Mouse (Mus musculus): ENCODE measurements at regions not wholly inside any gene's neighbourhood (a gene's known extent, or its start where the extent isn't known, plus 50 kb on each side); places are given as distances from the start of the nearest gene placed in this dataset.

DNA sequence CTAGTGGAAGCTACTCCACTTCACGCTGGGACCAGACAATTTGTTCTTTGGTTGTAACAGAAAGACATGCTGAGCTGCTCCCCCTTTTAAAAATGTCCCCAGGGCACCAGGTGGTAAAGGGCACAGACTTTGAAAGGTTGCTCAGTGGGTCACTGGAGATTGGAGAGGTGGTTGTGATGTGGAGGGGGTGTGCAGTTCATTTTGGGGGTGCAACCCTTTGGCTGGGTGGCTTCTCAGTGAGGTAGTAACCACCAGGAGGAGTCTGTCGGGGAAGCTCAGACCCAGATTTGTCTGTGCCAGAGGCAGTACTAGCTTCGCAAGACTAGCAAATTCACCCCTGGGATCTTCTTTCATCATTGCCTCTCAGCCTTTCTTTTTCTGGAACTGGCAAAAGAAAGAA lies 189.0 kb upstream of the Krr1 start:
- DNase-seq (ENCODE audit: low read depth, low spot score): no peak

DNA sequence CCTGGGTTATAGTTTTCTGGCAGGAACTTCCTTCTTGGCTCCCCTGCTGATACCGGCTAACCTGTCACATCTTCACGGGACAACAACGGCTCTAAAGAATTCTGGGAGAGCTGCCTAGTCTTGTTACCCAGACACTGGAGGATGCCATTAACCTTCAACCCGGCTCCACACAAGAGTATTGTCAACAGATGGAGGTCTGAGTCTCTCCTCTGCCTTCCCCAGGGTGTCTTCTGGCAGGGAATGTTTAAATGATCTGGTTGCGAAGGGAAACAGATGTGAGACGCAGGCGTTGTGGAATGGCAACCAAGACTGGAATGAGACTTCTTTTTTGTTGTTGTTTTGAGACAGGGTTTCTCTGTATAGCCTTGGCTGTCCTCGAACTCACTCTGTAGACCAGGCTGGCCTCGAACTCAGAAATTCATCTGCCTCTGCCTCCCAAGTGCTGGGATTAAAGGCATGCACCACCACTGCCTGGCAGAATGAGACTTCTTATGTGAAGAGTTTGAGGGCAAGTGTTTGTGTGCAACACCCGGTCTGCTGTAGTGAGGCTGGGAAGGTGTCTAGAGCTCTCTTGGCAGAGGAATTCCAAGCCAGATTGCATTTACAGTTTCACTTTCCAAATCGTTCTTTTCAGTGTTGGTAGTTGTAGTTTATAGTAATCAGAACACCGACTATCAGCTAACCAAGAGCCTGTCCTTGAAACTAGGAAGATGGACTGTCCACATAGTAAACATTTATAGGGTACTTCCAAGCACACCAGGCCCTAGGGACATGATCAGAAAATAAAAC lies 188.2 kb upstream of the Krr1 start:
- DNase-seq (ENCODE audit: low read depth, low spot score): no peak

DNA sequence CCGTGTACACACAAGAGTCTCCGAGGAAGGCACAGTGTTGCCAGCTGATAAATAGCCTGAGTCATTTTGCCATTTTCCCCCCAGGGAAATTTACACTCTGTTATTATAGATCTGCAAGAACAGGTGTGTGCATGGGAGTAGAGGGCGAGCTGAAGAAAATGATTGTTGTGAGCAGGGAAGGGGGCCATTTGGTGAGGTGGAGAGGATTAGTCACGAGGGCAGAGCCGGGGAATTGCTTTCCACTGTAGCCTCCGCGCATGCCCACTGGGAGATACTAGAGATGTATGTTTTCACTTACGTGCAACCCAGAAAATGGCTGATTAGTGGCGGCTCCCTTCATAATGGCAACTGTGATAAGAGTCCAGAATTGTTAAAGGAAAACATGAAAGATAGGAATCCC lies 185.3 kb upstream of the Krr1 start:
- DNase-seq (ENCODE audit: low read depth, low spot score): no peak

DNA sequence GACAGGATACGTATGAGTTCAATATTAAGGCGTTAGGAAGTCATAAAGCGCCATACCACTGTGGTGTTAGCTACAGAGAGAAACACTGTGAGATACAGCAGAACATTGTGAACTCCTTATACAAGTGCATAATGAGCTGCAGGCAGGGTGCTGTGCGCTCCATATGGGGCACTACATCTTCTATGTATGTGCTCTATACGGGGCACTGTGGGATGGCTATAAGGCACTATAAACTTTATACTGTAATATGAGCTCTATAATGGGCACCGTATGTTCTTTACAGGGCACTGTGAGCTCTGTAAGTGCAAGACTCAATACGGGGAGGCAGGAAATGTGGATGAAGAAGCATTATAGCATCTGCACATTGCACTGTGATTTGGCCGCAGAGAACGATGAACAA lies 183.2 kb upstream of the Krr1 start:
- DNase-seq (ENCODE audit: low read depth, low spot score): no peak

DNA sequence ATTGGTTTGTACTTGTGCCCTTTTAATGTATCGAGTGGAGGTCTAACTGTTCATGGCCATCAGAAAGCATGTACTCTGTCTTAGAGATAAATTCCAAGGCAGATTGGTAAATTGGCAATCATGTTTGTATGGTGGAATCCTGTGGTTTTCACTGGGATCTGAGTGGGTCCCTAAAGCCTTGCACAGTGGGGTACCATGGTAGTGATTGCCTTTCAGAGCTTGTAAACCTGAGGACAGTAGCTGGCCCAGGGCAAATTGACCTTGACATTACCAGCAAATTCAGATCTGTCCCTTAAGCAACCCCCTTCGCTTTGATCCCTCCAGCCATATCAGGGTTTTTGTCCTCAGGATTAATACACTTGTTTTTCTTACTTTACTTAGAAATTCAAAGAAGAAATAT lies 181.6 kb upstream of the Krr1 start:
- no peak for DNase-seq (ENCODE audit: low read depth, low spot score)

DNA sequence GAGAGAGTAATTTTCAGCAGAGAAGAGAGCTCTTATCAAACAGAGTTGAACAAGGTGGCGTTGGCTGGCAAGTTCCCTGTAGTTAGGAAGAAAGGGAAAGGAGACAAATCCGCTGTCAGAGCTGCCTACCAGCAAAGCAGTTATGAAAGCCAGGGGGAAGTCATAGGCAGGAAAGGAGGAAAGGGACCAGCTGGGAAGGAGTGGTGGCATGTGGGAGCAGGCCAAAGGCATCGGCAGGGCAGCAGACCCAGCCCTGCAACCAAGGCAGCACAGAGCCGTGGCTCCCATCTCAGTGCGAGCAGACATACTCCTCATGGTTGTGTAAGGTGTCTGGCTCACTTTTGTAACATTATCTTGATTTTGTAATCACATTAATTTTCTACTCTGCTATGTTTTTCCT lies 177.4 kb upstream of the Krr1 start:
- DNase-seq (ENCODE audit: low read depth, low spot score): no peak

DNA sequence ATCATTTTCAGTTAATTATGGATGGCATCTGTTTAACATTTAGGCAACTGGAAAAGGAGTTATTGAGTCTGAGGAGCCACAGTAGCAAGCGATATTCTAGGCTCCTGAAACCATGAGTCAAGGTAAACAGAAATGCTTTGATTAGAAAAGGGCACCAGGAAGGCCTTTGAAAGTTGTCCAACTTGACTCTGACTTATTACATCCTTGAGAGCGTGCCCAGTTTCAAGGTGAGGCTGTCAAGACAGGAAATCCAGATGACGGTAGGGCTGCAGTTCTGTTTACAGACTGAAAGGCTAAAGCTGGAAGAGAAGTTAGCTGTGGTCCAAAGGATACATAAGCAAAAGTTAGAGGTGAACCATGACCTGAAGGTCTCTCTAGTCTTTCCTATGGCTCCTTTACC lies 176.7 kb upstream of the Krr1 start:
- DNase-seq (ENCODE audit: low read depth, low spot score): no peak

DNA sequence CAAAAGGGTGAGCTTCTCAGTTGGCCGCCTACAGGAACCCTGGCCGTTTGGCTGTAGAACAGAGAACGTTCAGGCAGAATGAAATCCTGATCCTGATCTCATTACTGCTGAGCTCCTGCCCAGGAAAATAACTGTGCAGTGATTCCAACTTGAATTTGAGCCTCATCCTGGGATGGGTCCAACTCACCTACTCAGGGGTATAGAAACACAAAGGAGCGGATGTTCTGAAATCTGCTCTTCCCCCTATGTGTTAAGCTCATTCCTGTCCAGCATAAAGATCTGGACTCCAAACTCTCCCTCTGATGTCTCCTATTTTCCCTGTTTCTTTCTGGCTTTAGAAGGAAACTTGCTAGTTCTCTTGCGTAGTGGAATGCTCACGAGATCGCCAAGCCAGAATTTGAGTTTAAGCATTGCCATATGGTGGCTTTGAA lies 173.6 kb upstream of the Krr1 start:
- no peak for DNase-seq (ENCODE audit: low read depth, low spot score)

DNA sequence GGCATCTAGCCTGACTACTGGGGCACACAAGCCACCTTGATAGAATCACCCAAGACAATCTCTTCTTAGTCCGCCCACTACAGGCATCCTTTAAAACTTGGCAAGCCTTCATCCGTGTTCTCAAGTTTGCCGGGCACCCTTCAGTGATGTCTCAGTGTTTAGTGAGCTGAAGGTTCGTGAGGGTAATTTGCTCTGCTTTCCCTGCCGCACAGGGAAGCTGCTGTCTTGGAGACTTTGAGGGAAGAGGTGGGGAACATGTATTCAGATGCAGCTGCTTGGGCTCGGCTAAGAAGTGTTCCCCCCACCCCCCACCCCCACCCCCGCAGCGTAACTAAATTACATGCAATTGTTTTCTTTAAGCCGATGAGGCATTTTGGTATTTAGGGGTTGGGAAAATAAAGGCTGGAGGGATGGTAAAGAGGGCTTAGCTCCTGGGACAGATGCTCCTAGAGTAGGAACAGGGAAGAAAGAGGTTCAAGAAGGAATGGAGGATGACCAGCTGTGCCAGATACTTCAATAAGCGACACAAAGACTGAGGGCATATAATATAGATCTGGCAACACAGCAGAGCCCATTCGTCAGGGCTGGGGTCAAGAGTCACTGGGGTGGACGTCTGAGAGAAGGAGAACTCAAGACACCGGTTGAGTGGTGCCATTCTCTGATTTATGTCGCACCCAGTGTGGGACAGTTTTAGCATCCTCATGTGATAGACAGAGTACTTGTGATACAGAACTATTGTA lies 172.4 kb upstream of the Krr1 start:
- no peak for DNase-seq (ENCODE audit: low read depth, low spot score)

DNA sequence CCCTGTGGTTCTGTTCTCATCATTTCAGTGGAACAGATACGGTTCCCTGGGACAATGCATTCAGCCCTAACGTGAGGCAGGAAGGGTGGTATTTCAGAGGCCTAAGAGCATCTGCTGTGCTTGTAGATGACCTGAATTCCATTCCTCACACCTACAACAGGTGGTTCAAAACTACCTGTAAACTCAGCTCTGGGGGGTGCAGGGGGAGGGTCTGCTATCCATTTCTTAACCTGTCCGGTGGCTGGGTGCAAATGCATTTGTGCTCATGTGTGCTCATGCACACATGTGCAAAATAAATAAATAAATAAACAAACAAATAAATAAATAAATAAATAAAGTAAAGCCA lies 171.9 kb upstream of the Krr1 start:
- no peak for DNase-seq (ENCODE audit: low read depth, low spot score)

DNA sequence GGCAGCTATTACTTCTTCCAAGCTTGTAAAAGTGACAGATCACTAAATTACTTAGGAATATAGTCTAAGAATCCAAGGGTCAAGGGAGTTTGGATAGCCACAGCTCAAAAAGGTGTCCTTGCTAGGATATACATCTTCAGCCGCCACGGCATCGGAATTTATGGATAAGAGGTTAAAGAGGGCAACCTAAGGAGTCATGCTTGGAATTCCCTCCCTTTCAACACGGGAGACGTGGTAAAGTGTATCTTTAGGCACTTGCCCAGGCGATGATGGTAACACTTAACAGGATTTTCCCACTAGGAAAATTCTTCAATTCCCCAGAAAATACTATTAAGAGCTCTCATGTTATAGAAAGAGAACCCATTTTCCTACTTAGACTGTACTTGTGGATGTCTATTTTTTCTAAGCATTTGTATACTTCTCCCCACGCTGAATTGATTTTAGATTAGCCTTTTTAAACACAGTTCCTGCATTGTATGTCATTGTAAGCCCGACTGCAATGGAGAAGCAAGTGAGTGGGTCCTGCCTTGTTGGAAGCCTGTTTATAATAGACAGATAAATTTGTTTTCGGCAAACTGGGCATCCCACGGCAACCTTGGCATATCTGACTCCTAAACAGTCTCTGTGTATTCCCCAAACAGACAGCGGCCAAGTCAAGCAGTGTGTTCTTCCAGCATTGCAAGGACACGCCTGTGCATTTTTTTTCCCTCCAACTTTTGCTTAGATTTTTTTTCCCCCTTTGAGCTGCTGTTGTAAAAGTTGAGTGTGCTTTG lies 171.3 kb upstream of the Krr1 start:
- DNase-seq (ENCODE audit: low read depth, low spot score): no peak

DNA sequence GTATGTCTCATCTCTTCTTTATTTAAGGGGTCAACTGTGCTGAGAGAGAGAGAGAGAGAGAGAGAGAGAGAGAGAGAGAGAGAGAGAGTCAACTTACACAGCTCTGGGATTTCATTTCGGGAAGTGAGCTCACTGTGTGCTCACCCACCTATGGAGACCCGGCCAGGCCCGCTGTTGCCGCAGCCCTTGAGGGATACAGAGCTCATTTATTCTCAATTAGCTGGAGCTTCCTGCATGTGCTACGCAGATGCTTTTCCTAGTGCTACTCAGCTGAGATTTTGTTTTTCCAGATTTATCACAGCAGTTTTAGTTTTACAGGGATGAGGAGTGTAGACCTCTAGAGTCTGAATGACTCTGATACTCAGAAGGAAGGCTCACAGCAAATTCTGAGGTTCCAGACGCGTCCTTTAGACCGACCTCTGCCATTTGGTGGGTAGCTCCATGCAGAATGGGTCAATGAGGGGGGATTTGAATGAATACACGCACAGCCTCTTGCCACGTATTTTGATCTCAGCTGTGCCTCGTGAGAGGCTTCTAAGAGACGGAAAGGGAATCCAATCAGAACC lies 170.6 kb upstream of the Krr1 start:
- no peak for DNase-seq (ENCODE audit: low read depth, low spot score)

DNA sequence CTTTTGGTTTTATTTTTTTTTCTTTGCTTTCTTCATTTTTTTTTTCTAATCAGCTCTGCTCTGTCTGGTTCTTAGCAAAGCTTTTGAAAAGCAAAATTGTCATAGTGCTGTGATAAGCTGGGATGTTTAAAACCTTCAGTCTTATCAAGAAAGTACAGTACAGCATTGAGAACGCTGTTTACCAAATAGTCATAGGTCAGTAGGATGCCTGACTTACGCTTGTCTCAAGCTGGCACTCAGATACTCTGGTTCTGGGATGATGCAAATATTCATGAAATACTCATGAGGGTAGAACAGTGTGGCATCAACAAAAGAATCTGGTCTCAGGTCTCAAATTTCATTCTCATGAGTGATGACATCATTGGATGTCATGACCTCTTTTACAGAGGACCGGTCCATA lies 166.1 kb upstream of the Krr1 start:
- DNase-seq (ENCODE audit: low read depth, low spot score): no peak

DNA sequence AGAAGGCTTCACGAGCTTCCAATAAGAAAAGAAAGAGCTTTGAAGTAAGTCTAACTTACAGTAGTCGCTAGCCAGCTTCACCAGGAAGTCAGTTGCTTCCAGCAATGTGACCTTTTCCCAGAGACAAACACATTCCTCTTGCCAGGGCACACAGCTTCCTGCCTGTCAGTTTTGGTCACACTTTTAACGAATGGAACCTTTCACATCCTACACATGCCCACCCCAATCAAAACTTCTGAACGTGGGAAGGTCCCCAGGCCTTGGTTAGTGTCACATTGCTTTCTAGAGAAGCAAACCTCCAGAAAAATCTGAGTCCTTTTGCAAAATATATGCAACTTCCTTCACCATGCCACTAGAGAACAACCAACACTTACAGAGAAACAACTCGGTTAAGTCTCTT lies 165.5 kb upstream of the Krr1 start:
- DNase-seq (ENCODE audit: low read depth, low spot score): no peak

DNA sequence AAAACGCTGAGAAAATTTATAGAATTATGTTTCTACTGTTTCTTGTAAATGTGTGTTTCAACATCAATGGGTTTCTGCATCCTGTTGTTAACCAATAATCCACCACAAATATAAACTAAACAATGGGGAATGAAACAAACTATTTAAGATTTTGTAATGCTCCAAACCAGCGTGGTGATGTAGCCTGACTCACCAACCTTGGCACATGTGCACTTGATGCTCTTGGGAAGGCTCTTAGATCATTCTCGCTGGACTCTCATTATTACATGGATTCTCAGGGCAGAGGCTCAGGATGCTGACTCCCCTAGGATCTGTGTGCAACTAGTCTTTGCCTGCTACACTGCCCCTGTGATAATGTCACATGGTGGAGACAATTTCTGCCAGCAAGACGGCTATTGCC lies 158.7 kb upstream of the Krr1 start:
- DNase-seq (ENCODE audit: low read depth, low spot score): no peak

DNA sequence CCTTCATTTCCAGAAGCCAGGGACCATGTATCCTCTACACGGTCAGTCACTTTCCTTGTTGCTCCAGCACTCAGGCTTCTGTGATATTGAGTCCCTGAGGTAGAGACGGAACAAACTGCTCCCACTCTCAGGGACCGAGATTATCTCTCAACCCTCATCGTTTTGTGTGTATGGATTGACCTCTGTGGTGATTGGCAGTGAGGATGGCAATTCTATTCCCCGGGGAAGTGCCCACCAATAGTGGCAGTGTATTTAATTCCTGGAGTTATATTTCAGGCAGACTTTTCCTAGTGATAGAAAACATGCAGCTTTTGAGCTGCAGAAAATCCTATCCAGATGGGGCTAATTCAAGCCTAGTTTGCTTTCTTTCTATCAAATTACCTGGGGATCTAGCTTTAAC lies 157.8 kb upstream of the Krr1 start:
- no peak for DNase-seq (ENCODE audit: low read depth, low spot score)

DNA sequence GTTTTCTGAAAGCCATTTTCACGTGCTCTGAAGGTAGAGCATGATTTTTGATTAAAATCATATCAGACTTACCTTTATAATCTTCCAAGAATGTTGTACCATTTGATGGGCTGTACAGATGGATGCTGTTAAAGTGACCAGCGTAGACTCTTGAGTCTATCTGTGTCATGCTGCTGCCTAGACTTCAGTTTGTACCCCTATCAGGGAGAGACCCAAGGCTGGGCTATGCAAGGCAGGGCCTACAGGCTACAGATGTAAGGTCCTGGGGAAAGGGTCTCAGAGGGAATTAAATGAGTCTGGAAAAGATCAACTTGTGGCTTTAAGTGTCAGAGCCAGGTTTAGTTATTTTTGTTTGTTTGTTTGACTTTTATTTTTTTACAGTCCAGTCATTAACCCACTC lies 157.3 kb upstream of the Krr1 start:
- no peak for DNase-seq (ENCODE audit: low read depth, low spot score)

DNA sequence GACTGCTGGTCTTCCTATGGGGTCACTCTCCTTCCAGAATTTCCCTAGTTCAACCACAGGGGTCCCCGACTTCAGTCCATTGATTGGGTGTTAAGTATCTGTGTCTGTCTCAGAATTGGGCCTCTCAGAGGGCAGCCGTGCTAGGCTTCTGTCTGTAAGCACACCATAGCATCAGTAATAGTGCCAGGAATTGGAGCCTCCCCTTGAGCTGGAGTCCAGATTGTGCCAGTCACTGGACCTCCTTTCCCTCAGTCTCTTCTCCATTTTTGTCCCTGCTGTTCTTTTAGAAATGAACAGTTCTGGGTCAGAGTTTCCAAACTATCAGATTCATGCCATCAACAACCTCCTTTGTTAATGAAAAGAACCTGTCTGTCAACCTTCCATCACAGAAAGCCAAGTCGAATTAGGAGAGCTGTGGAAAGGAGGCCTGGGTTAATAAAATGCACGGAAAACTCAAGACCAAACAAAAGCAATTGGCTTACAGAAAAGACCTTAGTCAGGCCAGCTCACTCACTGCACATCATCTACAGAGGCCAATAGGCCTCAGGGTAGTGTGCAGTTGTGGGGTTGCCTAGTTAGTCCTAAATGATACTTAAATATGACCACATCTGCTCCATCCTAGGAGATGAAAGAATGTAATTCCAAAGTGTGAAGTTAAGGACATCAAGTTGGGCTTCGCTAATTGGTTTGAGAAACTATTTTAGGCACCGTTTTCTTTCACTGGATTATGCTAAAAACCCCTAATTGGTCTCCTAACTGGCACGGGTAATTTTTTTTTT lies 156.5 kb upstream of the Krr1 start:
- no peak for DNase-seq (ENCODE audit: low read depth, low spot score)

DNA sequence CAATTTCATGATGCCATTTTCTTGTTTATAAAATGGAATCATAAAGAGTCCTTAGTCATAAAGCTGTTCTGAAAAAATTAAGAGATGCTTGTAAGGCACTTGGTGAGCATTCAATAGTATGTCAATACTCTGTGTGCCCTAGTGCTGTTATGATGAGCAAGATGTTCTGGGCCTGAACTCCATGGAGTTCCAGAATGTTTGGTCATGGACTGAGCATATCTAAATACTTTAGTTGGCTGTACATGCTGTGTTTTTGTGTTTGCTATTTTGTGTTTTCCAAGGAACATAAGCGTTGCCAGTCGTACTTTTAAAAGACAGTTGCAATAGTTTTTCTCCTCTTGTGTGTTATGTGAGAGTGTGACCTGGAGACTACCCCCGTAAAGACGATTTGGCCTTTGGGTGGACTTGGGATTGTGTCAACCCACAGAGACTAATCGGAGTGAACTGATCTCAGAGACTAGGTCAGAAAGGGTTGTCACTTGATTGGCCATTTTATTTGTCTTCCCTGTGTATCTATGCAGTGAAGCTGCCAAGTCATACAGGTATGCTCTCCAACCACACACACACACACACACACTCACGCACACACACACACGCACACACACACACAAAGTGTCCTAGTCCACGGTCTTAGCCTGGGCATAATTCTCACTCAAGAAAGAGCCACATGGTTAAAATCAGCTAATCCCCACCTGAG lies 152.6 kb upstream of the Krr1 start:
- no peak for DNase-seq (ENCODE audit: low read depth, low spot score)

DNA sequence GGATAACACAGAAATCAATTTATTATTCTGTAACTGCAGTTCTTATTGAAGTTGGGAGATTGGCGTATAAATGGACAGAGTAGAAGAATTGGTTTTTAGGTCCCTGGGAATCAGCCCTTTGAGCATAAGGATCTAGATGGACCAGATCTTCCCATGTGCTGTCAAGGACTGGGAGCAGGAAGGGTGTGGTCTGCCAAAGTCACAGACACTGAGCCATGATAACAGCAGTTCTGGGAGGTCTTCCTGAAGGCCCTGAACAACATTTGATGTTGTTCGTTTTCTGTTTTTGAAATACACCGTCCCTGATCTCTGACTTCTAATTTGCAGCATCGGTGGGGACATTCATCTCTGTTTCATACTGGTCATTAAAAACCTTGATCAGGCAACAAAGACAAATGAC lies 147.6 kb upstream of the Krr1 start:
- DNase-seq (ENCODE audit: low read depth, low spot score): no peak
